Mouse (Mus musculus): ENCODE measurements around the gene Adad2.

DNA sequence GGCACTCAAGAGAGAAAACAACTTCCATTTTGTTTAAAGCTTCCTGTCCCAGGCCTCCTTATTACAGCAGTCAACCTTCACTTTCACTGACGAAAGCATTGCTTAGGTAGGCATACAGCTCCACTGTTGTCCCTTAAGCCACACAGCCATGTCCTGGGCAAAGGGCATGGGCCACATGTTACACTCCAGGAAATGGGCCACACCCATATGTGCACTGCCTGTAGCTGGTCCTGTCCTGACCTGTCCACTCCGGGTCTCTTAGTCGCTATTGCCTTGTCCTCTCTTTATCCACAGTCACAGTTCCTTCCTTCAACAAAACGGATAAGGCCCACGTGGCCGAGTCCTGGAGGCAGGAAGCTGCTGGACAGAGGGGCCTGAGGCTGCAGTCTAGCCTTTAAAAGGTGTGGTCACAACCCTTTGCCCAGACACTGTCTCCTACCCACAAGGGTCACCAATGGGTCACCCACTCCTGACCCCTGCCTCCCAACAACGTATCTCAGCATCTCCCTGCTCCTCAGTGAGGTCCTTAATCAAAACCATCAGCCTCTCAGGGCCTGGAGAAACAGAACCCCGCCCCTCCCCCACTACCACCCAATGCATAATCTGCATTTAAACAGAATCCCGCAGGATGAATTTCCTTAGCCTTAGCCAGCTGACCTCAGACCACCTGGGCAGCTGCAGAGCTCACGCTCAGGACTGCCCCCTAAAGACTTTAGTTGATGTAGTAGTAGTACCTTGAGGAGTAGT lies 15.2 kb downstream of the Adad2 start:
- no peak for TF ChIP-seq POLR2A (IDR thresholded peaks at IDR 0.05; ENCODE audit: control insufficient read depth, extremely low read depth, insufficient read depth, low read length, poor library complexity)
- TF ChIP-seq CTCF (IDR thresholded peaks at IDR 0.05; ENCODE audit: borderline replicate concordance, control insufficient read depth, extremely low read depth, insufficient read depth, low read length, poor library complexity): no peak
